Mouse (Mus musculus) kidney, embryonic 16.5 days (tissue): ENCODE data around the gene Nlrp6. TPM values are rescaled to one million over a fixed set of nuclear protein-coding genes. Genes with fewer than 3 reads are reported as not detected.

Experiments
- ATAC-seq: fragments of 200-750 bp; cut with Nextera tagmentation; 2 replicates; pipeline ENCODE4 v1.8.0; 2017; ENCODE audit warnings: moderate TSS enrichment; ENCODE audit not compliant: low FRiP score, low TSS enrichment
- H3K27ac ChIP-seq: fragments of 300-500 bp; sonication (generic); 2 replicates; pipeline ENCODE4 v1.5.1; 2014; ENCODE audit warnings: low read length
- H3K27me3 ChIP-seq: fragments of 300-500 bp; sonication (generic); 2 replicates; pipeline ENCODE4 v1.6.1; 2014; ENCODE audit warnings: low read length, control low read depth, mixed read lengths; ENCODE audit not compliant: insufficient read depth
- H3K36me3 ChIP-seq: fragments of 300-500 bp; sonication (generic); 2 replicates; pipeline ENCODE4 v1.6.1; 2014; ENCODE audit warnings: low read length, control low read depth, mixed read lengths; ENCODE audit not compliant: insufficient read depth
- H3K4me1 ChIP-seq: fragments of 300-500 bp; sonication (generic); 2 replicates; pipeline ENCODE4 v1.6.1; 2014; ENCODE audit warnings: low read length, control low read depth, mixed read lengths; ENCODE audit not compliant: insufficient read depth
- H3K4me2 ChIP-seq: fragments of 300-500 bp; sonication (generic); replicated peaks from 2 replicates; pipeline ENCODE4 v1.6.1; 2014; ENCODE audit warnings: low read depth, low read length
- H3K4me3 ChIP-seq: fragments of 300-500 bp; sonication (generic); 2 replicates; pipeline ENCODE4 v1.5.1; 2014; ENCODE audit warnings: mild to moderate bottlenecking, low read length
- H3K9ac ChIP-seq: fragments of 300-500 bp; sonication (generic); replicated peaks from 2 replicates; pipeline ENCODE4 v1.6.1; 2014; ENCODE audit warnings: low read length
- H3K9me3 ChIP-seq: fragments of 300-500 bp; sonication (generic); 2 replicates; pipeline ENCODE4 v1.6.1; 2016; ENCODE audit warnings: low read length, control low read depth
- WGBS: fragments of 180-500 bp; shearing (Covaris S2); extraction: QIAGEN DNeasy Blood & Tissue Kit; methylation state at CpG from one replicate; pipeline ENCODE4 v1.1.7; 2014; 5-methylcytosine and 5-hydroxymethylcytosine counted together
- polyA plus RNA-seq: library from polyadenylated mRNA; unstranded; fragments of >200 nt; fragmentation: Nextera tagmentation; extraction: Ambion mirVana; gene quantifications from 2 replicates; pipeline ENCODE4 v1.2.1, GENCODE M21; 2015

Gene Nlrp6
- polyA plus RNA-seq, 1 experiment from 2014 or later: 2.2 TPM

- no peaks in the 10 kb centered on the region for H3K27me3 ChIP-seq
- WGBS: 92% methylated on average over 7 of the region's 7 CpGs
- no peak overlapping the region for H3K9ac ChIP-seq
- H3K4me1 ChIP-seq: peaks cover 24% of the 10 kb centered on the region; the same call in 1 of the 2 replicates
- no peak overlapping the region for H3K4me2 ChIP-seq
- H3K36me3 ChIP-seq: peaks cover 27% of the 10 kb centered on the region
- H3K9me3 ChIP-seq: no peaks in the 10 kb centered on the region
- no peak for ATAC-seq
- no peak overlapping the region for H3K4me3 ChIP-seq
- H3K27ac ChIP-seq: no peak overlapping the region
Measured at GRCm38 (mm10) chr7:140944236-140944635, 23.5 kb downstream of the Nlrp6 start.

- no peak overlapping the region for H3K4me2 ChIP-seq
Measured at GRCm38 (mm10) chr7:140945247-140945646, 24.5 kb downstream of the Nlrp6 start.

GRCm38 (mm10) chr7:140946311-140946710 is 25.6 kb downstream of the Nlrp6 start:
- no peaks in the 10 kb centered on the region for H3K9me3 ChIP-seq
- peaks cover 34% of the 10 kb centered on the region for H3K36me3 ChIP-seq
- no peak overlapping the region for H3K4me3 ChIP-seq
- H3K27me3 ChIP-seq: no peaks in the 10 kb centered on the region
- no peak for ATAC-seq
- peaks cover 27% of the 10 kb centered on the region for H3K4me1 ChIP-seq
- H3K27ac ChIP-seq: no peak overlapping the region
- H3K9ac ChIP-seq: no peak overlapping the region
- 92% methylated on average over 10 of the region's 10 CpGs for WGBS
- H3K4me2 ChIP-seq: no peak overlapping the region

More at GRCm38 (mm10) chr7:140945247-140945646, 24.5 kb downstream of the Nlrp6 start:
- ATAC-seq: no peak
- Histone ChIP-seq H3K27me3 (no peaks in the 10 kb centered on the region), H3K36me3 (peaks cover 34% of the 10 kb centered on the region), H3K4me3 (no peak overlapping the region), H3K9ac (no peak overlapping the region), H3K4me1 (peaks cover 21% of the 10 kb centered on the region), H3K9me3 (no peaks in the 10 kb centered on the region), H3K27ac (no peak overlapping the region)
- 92% methylated on average over 5 of the region's 5 CpGs for WGBS

DNA sequence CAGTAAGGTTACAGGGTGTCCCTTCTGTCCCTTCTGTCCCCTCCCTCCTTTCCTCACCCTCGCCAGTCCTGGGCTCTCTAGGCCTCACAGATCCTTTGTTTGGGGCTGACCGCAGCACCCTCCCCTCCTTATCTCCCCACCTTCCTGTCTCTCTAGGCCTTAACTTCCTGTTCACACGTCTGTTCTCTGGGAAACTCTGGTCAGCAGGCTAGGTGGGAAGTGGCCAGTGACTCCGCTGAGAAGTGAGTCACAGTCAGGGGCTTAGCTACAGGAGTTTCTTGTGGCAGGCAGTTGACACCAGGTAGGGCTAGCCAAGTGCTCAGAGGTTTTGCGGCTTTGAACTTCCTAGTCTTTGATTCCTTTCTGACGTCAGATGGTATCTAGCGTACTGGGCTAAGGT is 26.3 kb downstream of the Nlrp6 start:
- no peak for ATAC-seq

GRCm38 (mm10) chr7:140948161-140948560 is 27.5 kb downstream of the Nlrp6 start:
- Histone ChIP-seq H3K36me3 (peaks cover 34% of the 10 kb centered on the region), H3K9ac (no peak overlapping the region), H3K4me2 (no peak overlapping the region), H3K27ac (no peak overlapping the region), H3K27me3 (no peaks in the 10 kb centered on the region), H3K4me1 (peaks cover 23% of the 10 kb centered on the region), H3K4me3 (no peak overlapping the region), H3K9me3 (no peaks in the 10 kb centered on the region)
- no peak for ATAC-seq
- WGBS: 82% methylated on average over 8 of the region's 8 CpGs

More for the DNA sequence above, 26.3 kb downstream of the Nlrp6 start:
- H3K4me3 ChIP-seq: no peak overlapping the region
- no peaks in the 10 kb centered on the region for H3K27me3 ChIP-seq
- no peaks in the 10 kb centered on the region for H3K9me3 ChIP-seq
- no peak overlapping the region for H3K4me2 ChIP-seq
- peaks cover 34% of the 10 kb centered on the region for H3K36me3 ChIP-seq
- no peak overlapping the region for H3K9ac ChIP-seq
- 59% methylated on average over 7 of the region's 7 CpGs for WGBS
- 0 out of 2 replicates have a peak overlapping the region, but pooled peaks have one; percentile 17 for H3K27ac ChIP-seq
- peaks cover 33% of the 10 kb centered on the region for H3K4me1 ChIP-seq

- Histone ChIP-seq H3K9me3 (no peaks in the 10 kb centered on the region), H3K4me3 (no peak overlapping the region), H3K27me3 (no peaks in the 10 kb centered on the region), H3K9ac (no peak overlapping the region), H3K4me1 (peaks cover 33% of the 10 kb centered on the region), H3K27ac (no peak overlapping the region), H3K4me2 (no peak overlapping the region), H3K36me3 (peaks cover 34% of the 10 kb centered on the region)
- ATAC-seq: no peak
- 85% methylated on average over 6 of the region's 6 CpGs for WGBS
Measured at GRCm38 (mm10) chr7:140949255-140949654, 28.6 kb downstream of the Nlrp6 start.

DNA sequence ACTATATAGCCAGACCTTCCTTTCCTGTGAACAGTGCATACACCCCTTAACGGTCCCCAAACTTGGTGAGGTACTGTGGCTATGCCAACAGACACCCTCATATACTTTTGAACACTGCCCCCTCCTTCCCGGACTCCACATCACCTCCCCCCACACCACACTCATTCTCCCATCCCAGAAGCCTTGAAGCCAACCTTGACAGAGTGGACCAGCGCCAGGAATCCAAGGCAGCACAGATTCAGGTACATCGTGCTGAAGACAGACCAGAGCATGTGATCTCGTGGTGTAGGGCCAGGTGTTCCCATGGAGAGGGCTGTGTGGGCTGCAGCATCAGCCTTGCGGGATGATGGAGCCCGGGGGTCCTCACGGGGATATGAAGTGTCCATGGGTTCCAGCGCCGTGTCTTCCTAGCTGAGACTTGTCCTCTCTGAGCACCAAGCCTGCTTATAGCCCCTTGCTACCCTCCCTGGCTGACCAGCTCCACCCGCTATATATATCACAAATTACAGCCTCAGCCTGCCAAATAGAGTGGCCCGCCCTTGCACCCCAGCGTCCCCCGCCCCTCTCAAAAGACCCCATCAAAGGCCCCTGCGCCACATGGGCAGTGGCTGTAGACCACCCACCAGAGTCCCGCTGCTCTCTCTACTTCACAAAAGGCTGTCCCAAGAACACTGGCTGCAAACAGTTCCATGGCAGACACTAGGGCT is 29.3 kb downstream of the Nlrp6 start, which contains the start of gene Ifitm5:
TSS of gene Ifitm5 (minus strand) at position 468 of the 707 bp plus-strand sequence.
- peaks cover 34% of the 10 kb centered on the region for H3K36me3 ChIP-seq
- WGBS: 53% methylated on average over 16 of the region's 16 CpGs
- no peaks in the 10 kb centered on the region for H3K9me3 ChIP-seq
- 0 out of 2 replicates have a peak within 1 kb of the TSS, but pooled peaks have one; percentile 28 for H3K9ac ChIP-seq
- no peak within 1 kb of the TSS for H3K4me3 ChIP-seq
- peaks cover 37% of the 10 kb centered on the region for H3K4me1 ChIP-seq
- H3K27me3 ChIP-seq: no peaks in the 10 kb centered on the region
- no peak for ATAC-seq
- peak within 1 kb of the TSS; percentile 61 for H3K27ac ChIP-seq
- H3K4me2 ChIP-seq: peak within 1 kb of the TSS; percentile 14; the same call in 1 of the 2 replicates

DNA sequence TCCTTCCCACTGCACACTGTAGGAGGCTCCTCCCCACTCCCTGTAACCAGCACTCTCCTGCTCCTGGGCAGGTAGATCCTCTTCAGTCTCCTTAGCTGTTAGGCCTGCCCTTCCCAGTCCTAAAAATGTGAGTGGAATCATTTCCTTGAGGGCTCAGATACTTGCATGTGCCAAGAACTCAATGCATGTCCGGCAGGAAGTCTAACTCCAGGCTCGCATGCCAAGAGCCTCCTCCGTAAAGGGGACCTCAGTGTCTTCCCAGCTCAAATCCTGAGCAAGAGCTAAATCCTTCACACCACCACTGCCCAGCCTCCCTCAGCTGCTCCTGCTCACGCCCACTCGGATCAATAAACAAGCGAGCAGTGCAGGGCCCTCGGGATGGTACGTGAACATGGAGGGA is 30.3 kb downstream of the Nlrp6 start:
- no peaks in the 10 kb centered on the region for H3K27me3 ChIP-seq
- no peak overlapping the region for H3K4me3 ChIP-seq
- peak overlapping the region; percentile 14; the same call in 1 of the 2 replicates for H3K4me2 ChIP-seq
- H3K9ac ChIP-seq: 0 out of 2 replicates have a peak overlapping the region, but pooled peaks have one; percentile 28
- 20% methylated on average over 8 of the region's 8 CpGs for WGBS
- peaks cover 39% of the 10 kb centered on the region for H3K4me1 ChIP-seq
- peak overlapping the region; percentile 61 for H3K27ac ChIP-seq
- no peaks in the 10 kb centered on the region for H3K9me3 ChIP-seq
- peaks cover 34% of the 10 kb centered on the region for H3K36me3 ChIP-seq
- no peak for ATAC-seq

- no peak overlapping the region for H3K9ac ChIP-seq
- H3K4me2 ChIP-seq: no peak overlapping the region
- H3K27me3 ChIP-seq: no peaks in the 10 kb centered on the region
- peaks cover 46% of the 10 kb centered on the region for H3K4me1 ChIP-seq
- WGBS: 60% methylated on average over 6 of the region's 6 CpGs
- H3K9me3 ChIP-seq: no peaks in the 10 kb centered on the region
- H3K36me3 ChIP-seq: peaks cover 29% of the 10 kb centered on the region
- H3K27ac ChIP-seq: peak overlapping the region; percentile 61; the same call in 1 of the 2 replicates
- no peak overlapping the region for H3K4me3 ChIP-seq
- no peak for ATAC-seq
Measured at GRCm38 (mm10) chr7:140951765-140952164, 31.1 kb downstream of the Nlrp6 start.

DNA sequence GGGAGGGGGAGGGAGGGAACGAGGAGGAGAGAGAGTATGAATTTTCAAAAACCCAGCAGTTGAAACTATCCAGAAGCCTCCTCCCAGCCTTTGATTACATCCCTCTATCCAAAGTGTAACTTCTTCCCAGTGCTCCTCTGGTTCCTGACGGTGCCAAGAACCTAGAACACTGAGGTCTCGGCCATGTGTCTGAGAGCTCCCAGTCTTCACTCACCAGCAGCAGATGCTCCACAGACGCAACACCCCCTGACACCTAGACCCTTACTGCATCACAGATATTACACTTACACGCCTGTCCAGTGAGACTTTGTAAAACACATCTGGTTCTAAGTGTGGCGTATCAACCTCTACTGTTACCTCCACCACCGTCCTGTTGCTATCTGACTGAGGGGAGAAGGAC is 31.7 kb downstream of the Nlrp6 start:
- Histone ChIP-seq H3K4me3 (no peak overlapping the region), H3K36me3 (peaks cover 23% of the 10 kb centered on the region), H3K4me1 (peaks cover 49% of the 10 kb centered on the region), H3K4me2 (no peak overlapping the region), H3K27ac (no peak overlapping the region), H3K9me3 (no peaks in the 10 kb centered on the region), H3K27me3 (no peaks in the 10 kb centered on the region), H3K9ac (no peak overlapping the region)
- WGBS: 74% methylated on average over 7 of the region's 7 CpGs
- ATAC-seq: no peak
